Mouse (Mus musculus): Measurements from ENCODE around the gene Parp16. TPM values are rescaled to one million over a fixed set of nuclear protein-coding genes. Genes with fewer than 3 reads are reported as not detected.

The Parp16 gene
- total RNA-seq (2021) = 1 to 10 TPM; 3.7 to 4.6 TPM

GRCm38 (mm10) chr9:65195053-65195452 lies at the start of gene Parp16:
TSS of gene Parp16 (plus strand) at chr9:65195353.
- DNase-seq (ENCODE audit: extremely low spot score in 1 of 2, low spot score in 1 of 2) = no peak

GRCm38 (mm10) chr9:65146001-65146400 lies 49.2 kb upstream of the Parp16 start:
- no peak for DNase-seq (ENCODE audit: extremely low spot score in 1 of 2, low spot score in 1 of 2)

GRCm38 (mm10) chr9:65148507-65148906 lies 46.6 kb upstream of the Parp16 start:
- DNase-seq (ENCODE audit: extremely low spot score in 1 of 2, low spot score in 1 of 2) = no peak

GRCm38 (mm10) chr9:65152711-65153330 lies 42.3 kb upstream of the Parp16 start:
- DNase-seq (ENCODE audit: extremely low spot score in 1 of 2, low spot score in 1 of 2) = no peak

GRCm38 (mm10) chr9:65153331-65153711 lies 41.8 kb upstream of the Parp16 start:
- DNase-seq (ENCODE audit: extremely low spot score in 1 of 2, low spot score in 1 of 2) = no peak

GRCm38 (mm10) chr9:65154692-65155455 lies 40.3 kb upstream of the Parp16 start:
- DNase-seq (ENCODE audit: extremely low spot score in 1 of 2, low spot score in 1 of 2) = no peak

- DNase-seq (ENCODE audit: extremely low spot score in 1 of 2, low spot score in 1 of 2) = no peak
These were observed 38.5 kb upstream of the Parp16 start for GRCm38 (mm10) chr9:65156604-65157003.

- DNase-seq (ENCODE audit: extremely low spot score in 1 of 2, low spot score in 1 of 2) = no peak
These were observed 37.5 kb upstream of the Parp16 start for GRCm38 (mm10) chr9:65157631-65158030.

GRCm38 (mm10) chr9:65161188-65161587 lies 34.0 kb upstream of the Parp16 start:
- DNase-seq (ENCODE audit: extremely low spot score in 1 of 2, low spot score in 1 of 2) = no peak

- no peak for DNase-seq (ENCODE audit: extremely low spot score in 1 of 2, low spot score in 1 of 2)
These were observed 33.3 kb upstream of the Parp16 start for GRCm38 (mm10) chr9:65161881-65162280.

GRCm38 (mm10) chr9:65162711-65163639 lies 32.2 kb upstream of the Parp16 start:
- peak in 1 of 2 experiments; percentile 36 for DNase-seq (ENCODE audit: extremely low spot score in 1 of 2, low spot score in 1 of 2)

- DNase-seq (ENCODE audit: extremely low spot score in 1 of 2, low spot score in 1 of 2) = no peak
These were observed 30.3 kb upstream of the Parp16 start for GRCm38 (mm10) chr9:65164870-65165269.

GRCm38 (mm10) chr9:65166386-65166785 lies 28.8 kb upstream of the Parp16 start:
- DNase-seq (ENCODE audit: extremely low spot score in 1 of 2, low spot score in 1 of 2) = no peak

- no peak for DNase-seq (ENCODE audit: extremely low spot score in 1 of 2, low spot score in 1 of 2)
These were observed 26.6 kb upstream of the Parp16 start for GRCm38 (mm10) chr9:65168534-65168933.

- DNase-seq (ENCODE audit: extremely low spot score in 1 of 2, low spot score in 1 of 2) = no peak
These were observed 26.2 kb upstream of the Parp16 start for GRCm38 (mm10) chr9:65168952-65169351.

- no peak for DNase-seq (ENCODE audit: extremely low spot score in 1 of 2, low spot score in 1 of 2)
These were observed 22.5 kb upstream of the Parp16 start for GRCm38 (mm10) chr9:65172654-65173053.

GRCm38 (mm10) chr9:65175234-65175938 lies 19.8 kb upstream of the Parp16 start:
- DNase-seq (ENCODE audit: extremely low spot score in 1 of 2, low spot score in 1 of 2) = no peak

GRCm38 (mm10) chr9:65175939-65176871 lies 18.9 kb upstream of the Parp16 start:
- no peak for DNase-seq (ENCODE audit: extremely low spot score in 1 of 2, low spot score in 1 of 2)

GRCm38 (mm10) chr9:65177497-65177896 lies 17.7 kb upstream of the Parp16 start:
- DNase-seq (ENCODE audit: extremely low spot score in 1 of 2, low spot score in 1 of 2) = no peak
